Mouse (Mus musculus) retina, postnatal 1 day (tissue): ENCODE results near the gene Pbld2.

Experiments
- DNase-seq: peaks from one replicate; pipeline ENCODE4 v3.0.0-alpha.2; 2012

Pbld2 gene

DNA sequence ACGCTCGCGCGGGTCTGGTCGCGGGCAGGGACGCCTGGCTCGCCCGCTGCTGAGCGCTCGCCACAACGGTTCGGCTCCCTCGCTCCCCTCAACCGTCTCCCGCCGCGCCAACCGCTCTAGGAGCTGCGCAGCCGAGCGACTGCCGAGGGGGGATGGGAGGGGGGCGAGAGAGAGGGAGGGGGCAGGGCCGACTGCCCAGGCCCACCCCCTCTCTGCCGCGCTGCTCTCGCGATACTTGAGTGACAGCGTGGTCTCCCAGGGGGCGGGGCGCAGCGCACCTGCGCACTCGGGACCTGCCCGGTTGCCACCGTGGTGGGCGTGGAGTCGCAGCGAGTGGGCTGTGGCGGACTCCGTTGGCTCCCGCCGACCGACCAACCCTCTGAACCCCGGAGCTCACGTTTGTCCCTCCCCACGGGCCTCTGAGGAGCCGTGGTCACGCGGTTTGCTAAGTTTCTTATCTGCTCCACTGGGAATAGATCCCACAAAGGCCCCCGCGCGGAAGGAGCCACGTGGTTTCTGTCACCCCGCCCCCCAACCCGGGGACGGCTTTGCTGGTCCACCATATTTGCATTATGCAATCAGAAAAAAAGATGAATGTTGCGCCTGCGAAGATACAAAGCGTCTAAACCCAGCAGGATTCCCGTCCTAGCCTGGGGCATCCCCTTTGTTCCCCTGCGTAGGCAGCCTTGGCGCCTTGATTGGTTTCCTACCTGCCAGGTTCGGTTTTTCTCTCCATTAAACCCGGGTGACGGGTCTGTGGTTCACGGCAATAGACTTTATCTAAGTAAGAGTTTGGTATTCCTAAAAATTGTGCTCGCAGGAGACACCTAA, at the start of gene Pbld2, which contains the start of gene Hnrnph3:
Pbld2 (plus strand) TSS at position 567 of the 831 bp plus-strand sequence.
Hnrnph3 (minus strand) TSS at position 469 of the 831 bp plus-strand sequence.
- DNase-seq = peak; percentile 99

GRCm38 (mm10) chr10:62979667-62980038, 44.5 kb upstream of the Pbld2 start:
- no peak for DNase-seq

DNA sequence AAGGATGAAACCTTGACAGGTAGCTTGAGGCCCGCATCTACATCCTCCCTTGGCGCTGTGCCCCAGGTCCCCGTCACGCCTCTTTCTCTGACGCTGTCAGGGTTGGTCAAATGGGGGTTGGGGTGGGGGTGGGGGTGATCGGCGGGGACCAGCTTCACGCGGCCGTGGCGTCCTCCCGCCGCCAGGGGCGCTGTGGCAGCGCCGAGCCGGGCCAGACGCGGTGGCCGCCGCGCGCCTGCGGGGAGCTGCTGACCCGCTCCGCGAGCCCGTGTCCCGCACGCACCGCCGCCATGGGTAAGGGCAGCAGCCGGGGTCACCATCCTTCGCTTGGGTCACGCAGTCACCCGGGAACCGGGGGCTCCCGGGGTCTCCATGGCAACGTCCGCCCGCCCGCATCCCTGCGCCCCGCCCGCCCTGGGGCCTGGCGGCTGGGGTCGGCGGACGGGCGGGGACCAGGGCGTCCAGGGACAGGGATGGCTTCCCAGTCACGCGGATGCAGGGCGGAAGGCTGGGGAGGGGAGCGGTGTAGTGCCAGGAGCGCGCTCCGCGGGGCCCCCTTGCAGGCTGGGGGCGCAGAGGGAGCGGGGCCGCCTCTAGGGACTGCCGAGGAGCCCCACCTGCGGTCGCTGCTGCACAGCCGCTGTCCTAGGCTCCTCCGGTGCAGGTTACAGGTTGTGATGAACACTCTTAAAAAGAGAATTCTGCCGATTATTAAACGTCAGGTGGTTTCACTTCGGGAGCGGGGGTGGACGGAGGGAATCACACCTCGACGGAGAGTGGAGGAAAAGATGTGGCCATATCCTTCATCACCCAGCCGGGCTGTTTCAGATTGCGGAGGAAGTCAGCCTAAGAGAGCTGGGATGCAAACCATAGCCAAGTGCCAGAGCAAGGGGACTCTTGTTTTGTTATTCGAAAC, 43.8 kb upstream of the Pbld2 start, which contains the start of gene Rufy2:
Rufy2 (plus strand) TSS at position 185 of the 916 bp plus-strand sequence.
- DNase-seq = peak; percentile 92

DNA sequence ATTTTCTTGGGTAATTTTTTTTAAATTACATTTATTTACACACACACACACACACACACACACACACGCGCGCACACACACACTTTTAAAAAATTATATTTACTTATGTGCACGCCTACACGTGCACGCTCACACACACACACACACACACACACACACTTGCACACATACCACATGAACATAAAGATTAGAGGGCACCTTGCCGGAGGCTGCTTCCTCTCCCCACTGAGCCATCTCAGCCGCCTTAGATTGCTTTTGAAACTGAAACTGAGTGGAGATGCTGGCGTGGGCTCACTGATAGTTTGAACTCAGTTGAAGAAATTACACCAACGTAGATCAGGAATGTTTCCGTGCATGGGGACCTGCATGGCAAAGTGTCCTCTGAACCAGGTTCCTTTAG, 40.0 kb upstream of the Pbld2 start:
- no peak for DNase-seq

DNA sequence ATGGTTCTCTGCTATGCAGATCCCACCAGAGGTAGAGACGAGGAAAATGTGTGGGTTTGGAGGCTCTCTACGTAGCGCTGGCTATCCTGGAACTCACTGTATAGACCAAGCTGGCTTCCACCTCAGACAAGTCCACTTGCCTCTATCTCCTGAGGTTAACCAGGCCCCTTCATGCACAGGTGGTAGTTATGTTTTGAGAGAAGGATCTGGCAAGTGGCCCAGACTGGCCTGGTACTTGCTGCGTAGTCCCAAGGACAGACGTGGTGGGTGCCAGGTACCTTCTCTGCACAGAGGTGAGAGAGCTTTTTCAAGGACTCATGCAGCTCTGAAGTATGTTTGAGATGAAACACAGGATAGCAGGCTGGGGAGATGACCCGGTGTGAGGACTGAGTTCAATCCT, 39.6 kb upstream of the Pbld2 start:
- no peak for DNase-seq

DNA sequence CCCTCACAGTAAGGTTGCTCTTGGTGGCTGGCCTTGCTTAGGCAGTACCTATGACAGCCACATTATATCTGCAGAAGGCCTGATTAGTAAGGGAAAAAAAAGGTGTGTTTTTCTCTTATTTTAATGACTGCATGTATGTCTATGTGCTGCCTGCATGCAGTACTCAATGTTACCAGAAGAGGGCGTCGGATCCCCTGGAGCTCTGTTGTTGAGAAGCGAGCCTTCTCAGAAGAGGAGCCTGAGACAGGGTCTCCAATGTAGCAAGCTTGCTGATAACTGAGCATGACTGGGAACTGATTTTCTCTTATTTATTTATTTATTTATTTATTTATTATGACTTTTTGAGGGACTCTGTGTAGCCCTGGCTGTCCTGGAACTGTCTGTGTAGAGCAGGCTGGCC, 36.8 kb upstream of the Pbld2 start:
- DNase-seq = peak; percentile 62

GRCm38 (mm10) chr10:62990636-62991035, 33.5 kb upstream of the Pbld2 start:
- no peak for DNase-seq

DNA sequence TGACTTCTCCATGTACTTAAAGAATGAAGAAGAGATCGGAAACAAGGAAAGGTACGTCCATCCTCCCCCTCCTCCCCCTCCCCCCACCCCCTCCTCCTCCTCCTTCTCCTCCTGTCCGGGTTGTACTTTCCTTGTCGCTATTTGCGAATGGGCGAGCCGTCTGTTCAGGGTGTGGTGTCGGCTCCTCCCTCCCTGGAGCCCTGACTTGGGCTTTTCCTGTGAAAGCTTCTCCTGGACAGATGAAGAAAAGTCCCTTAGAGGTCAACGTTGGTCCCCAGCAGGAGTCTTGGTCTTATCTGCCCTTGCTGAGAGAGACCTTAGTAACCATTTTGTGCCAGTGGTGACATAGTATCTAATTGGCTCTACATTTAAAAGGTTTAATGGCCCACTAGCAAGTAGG, 30.1 kb upstream of the Pbld2 start:
- no peak for DNase-seq

GRCm38 (mm10) chr10:63000584-63000983, 23.5 kb upstream of the Pbld2 start:
- no peak for DNase-seq

GRCm38 (mm10) chr10:63003252-63003651, 20.9 kb upstream of the Pbld2 start:
- no peak for DNase-seq

DNA sequence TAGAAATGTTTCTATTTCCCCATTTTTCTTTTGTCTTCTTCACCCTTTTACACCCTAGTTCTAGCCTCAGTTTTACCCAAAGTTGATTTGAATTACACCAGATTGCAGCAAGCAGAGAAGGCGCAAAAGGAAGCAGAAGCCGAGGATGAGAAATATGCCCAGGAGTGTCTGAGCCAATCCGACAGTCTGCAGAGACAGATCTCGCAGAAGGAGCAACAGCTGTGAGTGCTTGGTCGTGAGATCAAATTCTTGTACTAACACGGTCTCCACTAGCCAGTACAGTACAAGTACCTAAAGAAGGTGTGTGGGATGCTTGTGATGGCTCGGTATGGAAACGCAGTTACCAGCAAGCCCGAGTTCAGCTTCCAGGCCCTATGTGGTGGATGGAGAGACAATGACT, 19.6 kb upstream of the Pbld2 start:
- DNase-seq = no peak

- DNase-seq = no peak
Measured at GRCm38 (mm10) chr10:63008193-63008592, 15.9 kb upstream of the Pbld2 start.

DNA sequence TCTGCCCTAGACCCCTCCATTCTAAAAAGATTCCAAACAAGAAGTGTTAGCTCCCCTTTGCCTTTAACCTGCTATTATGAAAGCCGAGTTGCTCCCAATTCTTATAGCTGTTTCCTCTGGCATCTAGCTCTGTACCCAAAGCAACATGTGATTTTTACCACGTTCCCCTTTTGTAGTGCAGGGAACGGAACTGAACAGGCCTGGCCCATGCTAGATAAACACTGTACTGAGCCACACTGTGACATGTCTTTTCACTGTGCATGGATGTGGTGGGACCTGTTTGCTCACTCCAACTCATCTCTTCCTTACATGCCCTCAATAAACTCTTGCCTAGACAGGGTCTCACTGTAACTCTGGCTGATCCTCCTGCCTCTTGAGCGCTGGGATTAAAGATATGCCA, 13.8 kb upstream of the Pbld2 start:
- no peak for DNase-seq

DNA sequence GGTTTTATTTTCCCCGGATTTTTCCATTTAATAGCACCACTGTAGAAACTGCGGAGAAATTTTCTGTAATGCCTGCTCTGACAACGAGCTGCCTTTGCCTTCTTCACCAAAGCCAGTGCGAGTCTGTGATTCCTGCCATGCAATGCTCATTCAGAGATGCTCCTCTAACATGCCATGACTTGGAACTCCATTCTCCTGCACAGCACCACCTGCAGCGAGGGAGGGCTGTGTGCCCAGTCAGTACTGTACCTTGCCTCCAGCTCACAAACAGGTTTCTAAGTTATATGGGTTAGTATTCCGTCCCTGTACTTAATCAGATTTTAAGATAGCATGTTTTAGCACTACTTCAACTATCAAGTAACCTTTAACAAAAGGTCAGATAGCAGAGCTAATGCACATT, 12.6 kb upstream of the Pbld2 start:
- no peak for DNase-seq

DNA sequence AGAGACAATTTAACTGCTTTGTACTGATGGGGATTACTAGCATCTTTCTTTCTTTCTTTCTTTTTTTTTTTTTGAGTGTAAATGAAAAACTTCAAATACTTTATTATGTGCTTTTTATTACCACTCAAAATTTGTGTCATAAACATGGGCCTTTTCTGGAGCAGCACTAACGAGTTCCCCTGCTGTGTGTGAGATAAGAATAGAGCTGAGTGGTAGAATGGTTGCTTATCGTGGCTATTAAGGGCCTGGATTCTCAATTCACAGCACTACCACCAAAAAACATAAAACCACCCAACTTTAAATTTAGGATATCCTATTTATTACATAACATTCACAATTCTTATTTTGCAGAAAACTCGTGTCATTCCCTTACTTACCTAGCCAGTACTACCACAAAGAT, 10.6 kb upstream of the Pbld2 start:
- no peak for DNase-seq

- no peak for DNase-seq
Measured at GRCm38 (mm10) chr10:63014168-63014567, 9.9 kb upstream of the Pbld2 start.

DNA sequence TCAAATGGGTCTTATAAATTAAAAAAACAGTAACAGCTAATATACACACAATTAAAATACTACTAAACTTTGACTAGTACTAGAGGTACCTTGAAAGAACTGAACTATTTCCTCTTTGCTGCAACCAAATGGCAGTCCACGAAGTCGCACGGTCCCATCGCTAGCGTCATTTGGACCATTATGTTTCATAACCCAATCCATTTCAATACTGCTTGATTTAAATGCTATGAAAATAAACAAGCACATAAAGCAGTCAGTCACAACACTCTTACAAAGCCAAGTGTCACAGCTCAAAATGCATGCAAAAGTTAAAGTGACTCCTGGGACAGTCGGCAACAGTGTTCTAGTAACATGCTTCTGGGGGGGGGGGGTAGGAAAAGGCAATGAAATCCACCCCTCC, 4.8 kb upstream of the Pbld2 start:
- DNase-seq = no peak

- DNase-seq = no peak
Measured at GRCm38 (mm10) chr10:63021702-63022101, 2.4 kb upstream of the Pbld2 start.

GRCm38 (mm10) chr10:63022541-63023120, 1.5 kb upstream of the Pbld2 start:
- DNase-seq = no peak

- DNase-seq = peak; percentile 80
Measured at GRCm38 (mm10) chr10:63023121-63023748, 880 bp upstream of the Pbld2 start.

- peak; percentile 83 for DNase-seq
Measured at GRCm38 (mm10) chr10:63024580-63024910, 430 bp downstream of the Pbld2 start.

GRCm38 (mm10) chr10:63025016-63025415, 901 bp downstream of the Pbld2 start:
- peak; percentile 21 for DNase-seq

GRCm38 (mm10) chr10:63025491-63026011, 1.4 kb downstream of the Pbld2 start:
- DNase-seq = peak; percentile 30
